Mouse (Mus musculus): Measurements from ENCODE around the gene Bsg. TPM values are rescaled to one million over a fixed set of nuclear protein-coding genes. Genes with fewer than 3 reads are reported as not detected.

Gene Bsg
- total and polyA plus RNA-seq, 2 experiments from 2014 or later = 1,042 to 1,054 TPM

GRCm38 (mm10) chr10:79716988-79717355 lies 12.7 kb downstream of the Bsg start:
- H3K9ac ChIP-seq (replicated peaks; ENCODE audit: low read length, poor library complexity, severe bottlenecking) = peak overlapping the region; percentile 84
- no peaks in the 10 kb centered on the region; the same call in 1 of the 2 replicates for H3K4me1 ChIP-seq (ENCODE audit: insufficient read depth, low read length)
- H3K27me3 ChIP-seq (ENCODE audit: insufficient read depth, low read length) = no peaks in the 10 kb centered on the region
- peak overlapping the region; percentile 63 for H3K27ac ChIP-seq (ENCODE audit: low read depth, low read length)
- no peaks in the 10 kb centered on the region for H3K36me3 ChIP-seq (ENCODE audit: insufficient read depth, low read length)
- WGBS = 2% methylated on average over 21 of the region's 44 CpGs
- peak overlapping the region; percentile 83 for H3K4me3 ChIP-seq (ENCODE audit: low read depth, low read length)
- peak overlapping the region; percentile 66 for H3K4me2 ChIP-seq (ENCODE audit: low read depth, low read length, poor library complexity, severe bottlenecking)
- ATAC-seq (ENCODE audit: low FRiP score) (peak; percentile 20), DNase-seq (ENCODE audit: low spot score) (no peak)
- H3K9me3 ChIP-seq (ENCODE audit: low read length) = no peaks in the 10 kb centered on the region
- no peak for TF ChIP-seq CTCF (IDR thresholded peaks at IDR 0.05)

GRCm38 (mm10) chr10:79717640-79718357 lies 13.5 kb downstream of the Bsg start:
- DNase-seq (ENCODE audit: low spot score) (no peak), ATAC-seq (ENCODE audit: low FRiP score) (no peak)
- H3K36me3 ChIP-seq (ENCODE audit: insufficient read depth, low read length) = no peaks in the 10 kb centered on the region
- no peaks in the 10 kb centered on the region; the same call in 1 of the 2 replicates for H3K4me1 ChIP-seq (ENCODE audit: insufficient read depth, low read length)
- no peaks in the 10 kb centered on the region for H3K9me3 ChIP-seq (ENCODE audit: low read length)
- no peaks in the 10 kb centered on the region for H3K27me3 ChIP-seq (ENCODE audit: insufficient read depth, low read length)
- peak overlapping the region; percentile 84 for H3K9ac ChIP-seq (replicated peaks; ENCODE audit: low read length, poor library complexity, severe bottlenecking)
- H3K4me3 ChIP-seq (ENCODE audit: low read depth, low read length) = peak overlapping the region; percentile 83
- no peak overlapping the region for H3K27ac ChIP-seq (ENCODE audit: low read depth, low read length)
- TF ChIP-seq CTCF (IDR thresholded peaks at IDR 0.05) = no peak
- peak overlapping the region; percentile 66 for H3K4me2 ChIP-seq (ENCODE audit: low read depth, low read length, poor library complexity, severe bottlenecking)
- 3% methylated on average over 43 of the region's 43 CpGs for WGBS

- H3K36me3 ChIP-seq (ENCODE audit: insufficient read depth, low read length) = peaks cover 7% of the 10 kb centered on the region; the same call in 1 of the 2 replicates
- ATAC-seq (ENCODE audit: low FRiP score) = no peak
- H3K4me1 ChIP-seq (ENCODE audit: insufficient read depth, low read length) = no peaks in the 10 kb centered on the region; the same call in 1 of the 2 replicates
- no peak overlapping the region for H3K9ac ChIP-seq (replicated peaks; ENCODE audit: low read length, poor library complexity, severe bottlenecking)
- WGBS = 61% methylated on average over 5 of the region's 5 CpGs
- no peak for DNase-seq (ENCODE audit: low spot score)
- no peaks in the 10 kb centered on the region for H3K9me3 ChIP-seq (ENCODE audit: low read length)
- H3K4me3 ChIP-seq (ENCODE audit: low read depth, low read length) = no peak overlapping the region
- H3K4me2 ChIP-seq (ENCODE audit: low read depth, low read length, poor library complexity, severe bottlenecking) = no peak overlapping the region
- H3K27me3 ChIP-seq (ENCODE audit: insufficient read depth, low read length) = no peaks in the 10 kb centered on the region
- TF ChIP-seq CTCF (IDR thresholded peaks at IDR 0.05) = no peak
- no peak overlapping the region for H3K27ac ChIP-seq (ENCODE audit: low read depth, low read length)
Observed at GRCm38 (mm10) chr10:79721089-79721488, 16.8 kb downstream of the Bsg start.

- Histone ChIP-seq H3K9me3 (ENCODE audit: low read length) (no peaks in the 10 kb centered on the region), H3K27ac (ENCODE audit: low read depth, low read length) (no peak overlapping the region), H3K27me3 (ENCODE audit: insufficient read depth, low read length) (no peaks in the 10 kb centered on the region), H3K4me3 (ENCODE audit: low read depth, low read length) (no peak overlapping the region), H3K9ac (replicated peaks; ENCODE audit: low read length, poor library complexity, severe bottlenecking) (no peak overlapping the region), H3K4me2 (ENCODE audit: low read depth, low read length, poor library complexity, severe bottlenecking) (no peak overlapping the region), H3K4me1 (ENCODE audit: insufficient read depth, low read length) (no peaks in the 10 kb centered on the region; the same call in 1 of the 2 replicates), H3K36me3 (ENCODE audit: insufficient read depth, low read length) (peaks cover 7% of the 10 kb centered on the region; the same call in 1 of the 2 replicates)
- no peak for TF ChIP-seq CTCF (IDR thresholded peaks at IDR 0.05)
- 48% methylated on average over 6 of the region's 6 CpGs for WGBS
- DNase-seq (ENCODE audit: low spot score) (peak; percentile 58), ATAC-seq (ENCODE audit: low FRiP score) (no peak; the same call in 1 of the 2 replicates)
Observed at GRCm38 (mm10) chr10:79723047-79723446, 18.8 kb downstream of the Bsg start.

- TF ChIP-seq CTCF (IDR thresholded peaks at IDR 0.05) = no peak
- DNase-seq (ENCODE audit: low spot score) (no peak), ATAC-seq (ENCODE audit: low FRiP score) (no peak)
- 90% methylated on average over 7 of the region's 7 CpGs for WGBS
- no peaks in the 10 kb centered on the region for H3K9me3 ChIP-seq (ENCODE audit: low read length)
- peaks cover 7% of the 10 kb centered on the region; the same call in 1 of the 2 replicates for H3K36me3 ChIP-seq (ENCODE audit: insufficient read depth, low read length)
- no peak overlapping the region for H3K4me2 ChIP-seq (ENCODE audit: low read depth, low read length, poor library complexity, severe bottlenecking)
- H3K27me3 ChIP-seq (ENCODE audit: insufficient read depth, low read length) = no peaks in the 10 kb centered on the region
- no peak overlapping the region for H3K9ac ChIP-seq (replicated peaks; ENCODE audit: low read length, poor library complexity, severe bottlenecking)
- no peak overlapping the region for H3K27ac ChIP-seq (ENCODE audit: low read depth, low read length)
- no peak overlapping the region for H3K4me3 ChIP-seq (ENCODE audit: low read depth, low read length)
- H3K4me1 ChIP-seq (ENCODE audit: insufficient read depth, low read length) = no peaks in the 10 kb centered on the region
Observed at GRCm38 (mm10) chr10:79723692-79724091, 19.4 kb downstream of the Bsg start.

- peak; percentile 57 for TF ChIP-seq CTCF (IDR thresholded peaks at IDR 0.05)
- ATAC-seq (ENCODE audit: low FRiP score) = no peak
- H3K9ac ChIP-seq (replicated peaks; ENCODE audit: low read length, poor library complexity, severe bottlenecking) = no peak overlapping the region
- H3K4me1 ChIP-seq (ENCODE audit: insufficient read depth, low read length) = no peaks in the 10 kb centered on the region
- no peaks in the 10 kb centered on the region for H3K27me3 ChIP-seq (ENCODE audit: insufficient read depth, low read length)
- no peak overlapping the region for H3K27ac ChIP-seq (ENCODE audit: low read depth, low read length)
- no peak overlapping the region for H3K4me2 ChIP-seq (ENCODE audit: low read depth, low read length, poor library complexity, severe bottlenecking)
- H3K36me3 ChIP-seq (ENCODE audit: insufficient read depth, low read length) = peaks cover 10% of the 10 kb centered on the region; the same call in 1 of the 2 replicates
- DNase-seq (ENCODE audit: low spot score) = no peak
- H3K9me3 ChIP-seq (ENCODE audit: low read length) = no peaks in the 10 kb centered on the region
- no peak overlapping the region for H3K4me3 ChIP-seq (ENCODE audit: low read depth, low read length)
- WGBS = 31% methylated on average over 11 of the region's 11 CpGs
Observed at GRCm38 (mm10) chr10:79726090-79726489, 21.8 kb downstream of the Bsg start.

All from midbrain, postnatal 0 days (tissue).